Mouse (Mus musculus) mature B cell (primary cell): ENCODE results near the gene Ggt7.
"Not testable (repeated sequence)": the region's sequence is repeated elsewhere in the genome, so short reads cannot be mapped to it uniquely, and the experiment has no call there.

Experiments
- in situ Hi-C: fragments of 300-500 bp; cut with MboI; formaldehyde crosslinking; loops from 2 replicates; pipeline ENCODE4 v1.14.3; 2019

Gene Ggt7

DNA sequence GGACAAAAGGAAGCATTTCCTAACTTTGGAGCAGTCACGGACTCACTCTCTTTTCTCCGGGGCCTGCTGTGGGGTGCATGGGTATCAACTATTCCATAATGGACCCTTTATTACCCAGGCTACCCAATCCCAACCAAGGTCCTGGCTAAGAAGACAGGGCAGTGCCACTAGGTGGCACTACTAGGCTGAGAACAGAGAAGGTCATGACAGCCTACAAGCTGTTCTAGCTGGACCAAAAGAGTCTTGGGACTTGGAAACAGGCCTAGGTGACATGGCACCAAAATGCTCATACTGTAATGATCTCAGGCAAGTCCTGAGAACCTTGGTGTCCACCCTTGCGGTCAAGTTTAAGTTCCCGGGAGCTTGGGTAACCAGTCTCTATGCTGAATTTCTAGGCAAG, 5.6 kb downstream of the Ggt7 start:
- in situ Hi-C loops = loop anchor here (10.0 to 25.0 kb wide), 3 partner anchors 62 to 250 kb away; partner anchors contain the start of genes Myh7b and Procr

- in situ Hi-C loops = loop anchor here (25.0 kb wide), 1 partner anchor 254 kb away; the partner anchor contains the start of gene Procr
These were observed 10.1 kb downstream of the Ggt7 start for GRCm38 (mm10) chr2:155507721-155508470.

DNA sequence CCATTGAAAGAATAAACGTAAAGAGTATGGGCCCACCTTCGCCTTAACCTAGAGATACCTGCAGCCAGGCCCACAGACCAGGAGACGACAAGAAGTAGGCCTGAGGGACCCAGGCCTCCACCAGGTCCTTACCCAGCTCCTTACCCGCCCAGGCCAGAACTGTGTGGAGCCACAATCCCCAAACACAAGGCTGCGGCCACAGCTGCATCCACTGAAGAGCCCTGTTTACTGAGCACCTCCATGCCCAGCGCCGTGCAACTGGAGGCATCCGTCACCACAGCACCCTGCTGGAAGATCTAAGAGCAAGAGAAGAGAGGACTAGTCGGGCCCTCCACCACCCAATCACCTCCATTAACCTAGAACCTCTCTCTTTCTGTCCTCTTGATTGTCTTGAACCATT, 12.2 kb downstream of the Ggt7 start:
- in situ Hi-C loops = loop anchor here (25.0 kb wide), 1 partner anchor 256 kb away; the partner anchor contains the start of gene Procr

DNA sequence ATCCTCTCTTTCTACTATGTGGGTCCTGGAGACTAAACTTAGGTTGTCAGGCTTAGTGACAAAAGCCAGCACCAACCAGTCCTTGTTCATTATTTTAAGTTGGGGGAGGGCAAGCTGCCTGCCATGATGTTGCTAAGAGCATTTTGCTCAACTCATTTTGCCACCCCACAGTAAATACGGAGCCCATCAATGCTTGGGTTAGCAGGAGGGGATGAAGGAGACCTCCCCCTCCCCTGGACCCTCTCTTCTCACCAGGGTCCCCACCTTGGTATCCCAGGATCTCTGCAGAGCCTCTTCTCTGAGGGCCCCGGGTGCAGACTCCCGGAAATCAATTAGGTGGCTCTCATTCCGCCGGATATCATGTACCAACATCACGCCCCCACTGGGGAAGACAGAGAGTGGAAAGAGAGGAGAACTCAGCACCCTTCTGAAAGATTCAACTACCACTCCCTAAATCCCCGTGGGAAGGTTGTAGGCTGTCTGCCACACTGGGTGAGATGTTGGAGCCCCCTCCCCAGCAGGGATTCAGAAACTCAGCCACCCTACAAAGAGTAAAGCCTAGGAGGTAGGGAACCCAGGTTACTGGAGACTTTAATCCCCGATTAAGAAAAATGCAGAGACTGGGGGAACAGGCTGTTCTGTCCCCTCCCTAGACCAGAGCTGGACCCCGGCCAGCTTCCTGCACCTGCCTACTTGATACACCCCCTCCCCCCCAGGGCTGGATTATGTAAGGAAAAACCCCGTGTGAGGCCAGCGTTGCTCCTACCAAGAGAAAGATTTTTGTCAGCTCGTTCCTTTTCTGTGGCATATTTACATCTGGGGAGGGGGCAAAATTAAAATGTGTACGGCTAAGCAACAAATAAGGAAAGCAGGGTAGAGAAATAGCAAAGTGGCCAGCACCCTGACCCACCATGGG, 13.3 kb downstream of the Ggt7 start:
- in situ Hi-C loops = loop anchor here (25.0 kb wide), 1 partner anchor 258 kb away; the partner anchor contains the start of gene Procr

- in situ Hi-C loops = loop anchor here (25.0 kb wide), 1 partner anchor 260 kb away; the partner anchor contains the start of gene Procr
These were observed 15.4 kb downstream of the Ggt7 start for GRCm38 (mm10) chr2:155502596-155502995.

DNA sequence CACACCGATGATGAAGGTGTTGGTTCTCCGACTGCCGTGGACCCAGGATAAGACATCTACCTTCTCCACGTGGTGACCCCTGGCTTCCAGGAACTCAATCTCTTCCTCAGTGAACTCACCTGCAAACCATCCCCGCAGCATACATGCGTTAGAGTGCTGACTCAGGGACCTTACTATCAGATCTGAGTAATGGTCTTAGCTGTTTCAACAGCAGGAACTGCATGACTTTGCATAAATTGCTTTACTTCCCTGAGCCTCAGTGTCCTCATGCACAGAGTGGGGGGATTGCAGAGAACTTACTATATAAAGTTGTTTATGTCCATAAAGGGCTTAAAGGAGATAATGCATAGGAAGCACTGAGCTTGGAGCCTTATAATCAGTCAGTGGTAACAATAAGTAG, 27.0 kb downstream of the Ggt7 start:
- in situ Hi-C loops = no loop called here

- in situ Hi-C loops = no loop called here
These were observed 36.0 kb downstream of the Ggt7 start for GRCm38 (mm10) chr2:155482021-155482420.

GRCm38 (mm10) chr2:155473570-155474088, 44.4 kb downstream of the Ggt7 start, which contains the start of gene Ncoa6:
Ncoa6 (minus strand) TSS chr2:155473894.
- in situ Hi-C loops = no loop called here

GRCm38 (mm10) chr2:155472671-155473569, 45.1 kb downstream of the Ggt7 start:
- in situ Hi-C loops = no loop called here

GRCm38 (mm10) chr2:155466861-155467260, 51.2 kb downstream of the Ggt7 start:
- in situ Hi-C loops = no loop called here

DNA sequence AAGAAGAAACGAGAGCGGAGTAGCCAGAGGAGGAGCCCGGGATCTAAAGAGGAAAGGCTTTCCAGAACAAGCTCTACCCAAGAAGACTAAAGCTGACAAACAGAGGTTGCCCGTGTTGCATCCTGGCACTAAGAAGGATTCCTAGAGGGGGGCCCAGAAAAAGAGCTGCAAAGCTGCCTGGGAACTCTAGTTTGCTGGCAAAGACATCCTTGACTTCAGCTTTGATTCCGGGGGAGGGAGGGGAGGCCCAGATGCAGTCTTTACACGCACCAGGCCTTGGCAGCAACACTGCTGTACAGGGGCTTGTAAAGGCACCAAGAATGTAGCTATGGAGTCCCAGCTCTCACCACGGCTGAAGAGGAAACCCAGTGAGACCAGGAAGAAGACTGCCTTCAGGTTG, 64.4 kb downstream of the Ggt7 start:
- in situ Hi-C loops = no loop called here

GRCm38 (mm10) chr2:155451256-155451655, 66.8 kb downstream of the Ggt7 start:
- in situ Hi-C loops = no loop called here

DNA sequence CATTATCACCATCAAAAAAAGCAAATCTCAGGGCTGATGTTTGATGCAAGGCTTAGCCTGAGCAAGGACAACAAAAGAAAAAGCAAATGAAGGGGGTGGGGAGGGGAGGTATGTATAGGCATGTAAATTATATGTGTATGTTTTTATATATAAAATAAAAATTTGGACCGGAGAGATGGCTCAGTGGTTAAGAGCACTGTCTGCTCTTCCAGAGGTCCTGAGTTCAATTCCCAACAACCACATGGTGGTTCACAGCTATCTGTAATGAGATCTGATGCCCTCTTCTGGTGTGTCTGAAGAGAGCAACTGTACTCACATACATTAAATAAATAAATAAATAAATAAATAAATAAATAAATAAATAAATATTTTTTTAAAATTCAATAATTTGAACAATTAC, 70.1 kb downstream of the Ggt7 start:
- in situ Hi-C loops = not testable (repeated sequence)

DNA sequence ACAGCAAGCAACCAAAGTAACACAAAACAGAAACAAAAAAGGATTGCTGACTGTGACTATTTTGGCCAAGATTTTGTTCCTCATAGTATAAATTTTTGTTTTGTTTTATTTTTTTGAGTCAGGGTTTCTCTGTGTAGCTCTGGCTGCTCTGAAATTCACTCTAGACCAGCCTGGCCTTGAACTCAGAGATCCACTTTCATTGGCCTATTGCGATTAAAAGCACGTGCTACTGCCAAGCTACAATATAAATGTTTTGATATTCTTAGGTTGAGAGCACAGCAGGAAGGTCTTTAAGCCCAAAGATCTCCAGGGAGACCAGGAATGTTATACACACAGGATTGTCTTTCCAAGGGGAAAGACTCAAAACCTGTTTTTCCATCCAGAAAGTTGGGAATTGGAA, 74.6 kb downstream of the Ggt7 start:
- in situ Hi-C loops = no loop called here

GRCm38 (mm10) chr2:155442916-155443315, 75.1 kb downstream of the Ggt7 start:
- in situ Hi-C loops = no loop called here
